Mouse (Mus musculus): ENCODE results near the gene Cadps. TPM values are rescaled to one million over a fixed set of nuclear protein-coding genes. Genes with fewer than 3 reads are reported as not detected.

Cadps gene
- polyA plus RNA-seq (2015; fragmentation: Nextera tagmentation; extraction: Ambion mirVana), result 0.41 and 0.57 TPM in 2 replicates

DNA sequence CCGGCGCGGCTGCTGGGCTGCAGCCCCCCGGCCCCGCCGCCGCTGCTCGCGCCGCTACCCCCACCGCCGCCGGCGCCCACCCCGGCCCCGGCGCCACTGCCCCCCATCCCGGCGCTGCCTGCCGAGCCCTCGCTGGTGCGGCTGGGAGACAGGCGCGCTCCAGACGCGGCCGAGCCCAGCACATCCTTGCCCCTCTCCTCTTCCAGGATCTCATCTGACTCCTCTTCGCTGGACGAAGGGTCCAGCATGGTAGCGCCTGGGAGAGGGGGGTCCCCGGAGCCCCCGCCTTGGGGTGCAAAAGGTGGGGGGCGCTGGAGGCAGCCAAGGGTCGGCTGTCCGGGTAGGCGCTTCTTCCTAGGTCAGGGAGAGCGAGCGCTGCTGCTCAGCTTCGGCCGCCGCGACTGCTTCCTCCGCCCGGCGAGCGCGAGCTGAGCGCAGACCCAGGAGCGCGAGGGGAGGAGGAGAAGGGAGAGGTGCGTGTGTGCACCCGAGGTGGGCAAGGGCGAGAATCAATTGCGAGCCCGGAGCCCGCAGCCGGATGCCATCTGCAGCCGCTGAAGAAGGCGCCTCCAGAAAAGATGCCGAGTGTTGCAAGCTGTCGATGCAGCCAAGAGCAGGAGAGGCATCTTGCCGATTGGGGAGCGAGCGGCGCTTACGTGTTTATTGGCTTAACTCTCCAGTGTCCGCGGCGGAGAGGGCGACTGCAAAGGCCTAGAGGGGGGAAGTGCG, at the start of gene Cadps:
Gene Cadps (minus strand): TSS at position 589 of the 729 bp plus-strand sequence.
- H3K9me3 ChIP-seq (ENCODE audit: control insufficient read depth, low read length), result no peaks in the 10 kb centered on the region
- under 1% methylated on average over 55 of the region's 71 CpGs for WGBS
- no peak for ATAC-seq (ENCODE audit: low read depth)
- peak within 1 kb of the TSS; percentile 75 for H3K4me2 ChIP-seq (ENCODE audit: low read depth, low read length)
- peaks cover 12% of the 10 kb centered on the region for H3K4me1 ChIP-seq (replicated peaks; ENCODE audit: control insufficient read depth, insufficient read depth, low read length)
- no peak within 1 kb of the TSS for H3K27ac ChIP-seq (ENCODE audit: low read length)
- H3K9ac ChIP-seq (ENCODE audit: low read length), result no peak within 1 kb of the TSS
- H3K36me3 ChIP-seq (ENCODE audit: control insufficient read depth, insufficient read depth, low read length), result no peaks in the 10 kb centered on the region
- H3K4me3 ChIP-seq (ENCODE audit: low read length), result peak within 1 kb of the TSS; percentile 46
- H3K27me3 ChIP-seq (ENCODE audit: control insufficient read depth, insufficient read depth, low read depth, low read length), result peaks cover 29% of the 10 kb centered on the region

DNA sequence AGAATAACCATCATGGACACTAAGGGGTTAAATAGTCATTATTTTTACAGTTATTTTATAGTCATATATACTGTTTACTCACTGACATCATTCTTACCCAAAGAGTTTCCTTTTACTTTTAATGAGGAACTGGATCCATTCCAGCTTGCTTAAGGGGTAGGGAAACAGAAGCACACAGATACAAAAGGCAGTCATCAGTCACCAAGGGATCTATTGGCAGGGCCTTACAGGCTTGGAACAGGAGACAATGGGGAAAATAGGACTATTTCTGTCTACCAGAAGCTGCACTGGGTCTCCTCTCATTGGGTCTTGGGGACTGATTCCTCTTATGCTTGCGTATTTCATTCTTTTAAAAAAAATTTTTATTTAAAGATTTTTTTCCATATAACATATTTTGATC, 46.7 kb upstream of the Cadps start:
- Histone ChIP-seq H3K4me1 (replicated peaks; ENCODE audit: control insufficient read depth, insufficient read depth, low read length) (no peaks in the 10 kb centered on the region), H3K4me3 (ENCODE audit: low read length) (no peak overlapping the region), H3K36me3 (ENCODE audit: control insufficient read depth, insufficient read depth, low read length) (no peaks in the 10 kb centered on the region), H3K27ac (ENCODE audit: low read length) (no peak overlapping the region), H3K9me3 (ENCODE audit: control insufficient read depth, low read length) (no peaks in the 10 kb centered on the region), H3K27me3 (ENCODE audit: control insufficient read depth, insufficient read depth, low read depth, low read length) (no peaks in the 10 kb centered on the region), H3K9ac (ENCODE audit: low read length) (no peak overlapping the region), H3K4me2 (ENCODE audit: low read depth, low read length) (no peak overlapping the region)
- 93% methylated on average over 1 of the region's 1 CpGs for WGBS
- ATAC-seq (ENCODE audit: low read depth), result no peak

- Histone ChIP-seq H3K4me3 (ENCODE audit: low read length) (no peak overlapping the region), H3K4me1 (replicated peaks; ENCODE audit: control insufficient read depth, insufficient read depth, low read length) (no peaks in the 10 kb centered on the region), H3K27ac (ENCODE audit: low read length) (no peak overlapping the region), H3K9me3 (ENCODE audit: control insufficient read depth, low read length) (no peaks in the 10 kb centered on the region), H3K4me2 (ENCODE audit: low read depth, low read length) (no peak overlapping the region), H3K9ac (ENCODE audit: low read length) (no peak overlapping the region), H3K36me3 (ENCODE audit: control insufficient read depth, insufficient read depth, low read length) (no peaks in the 10 kb centered on the region), H3K27me3 (ENCODE audit: control insufficient read depth, insufficient read depth, low read depth, low read length) (no peaks in the 10 kb centered on the region)
- ATAC-seq (ENCODE audit: low read depth), result no peak
- 45% methylated on average over 2 of the region's 2 CpGs for WGBS
Measured at GRCm38 (mm10) chr14:12865258-12865657, 42.4 kb upstream of the Cadps start.

- Histone ChIP-seq H3K27ac (ENCODE audit: low read length) (no peak overlapping the region), H3K4me3 (ENCODE audit: low read length) (no peak overlapping the region)
- no peak for ATAC-seq (ENCODE audit: low read depth)
Measured at GRCm38 (mm10) chr14:12843860-12844259, 21.0 kb upstream of the Cadps start.

DNA sequence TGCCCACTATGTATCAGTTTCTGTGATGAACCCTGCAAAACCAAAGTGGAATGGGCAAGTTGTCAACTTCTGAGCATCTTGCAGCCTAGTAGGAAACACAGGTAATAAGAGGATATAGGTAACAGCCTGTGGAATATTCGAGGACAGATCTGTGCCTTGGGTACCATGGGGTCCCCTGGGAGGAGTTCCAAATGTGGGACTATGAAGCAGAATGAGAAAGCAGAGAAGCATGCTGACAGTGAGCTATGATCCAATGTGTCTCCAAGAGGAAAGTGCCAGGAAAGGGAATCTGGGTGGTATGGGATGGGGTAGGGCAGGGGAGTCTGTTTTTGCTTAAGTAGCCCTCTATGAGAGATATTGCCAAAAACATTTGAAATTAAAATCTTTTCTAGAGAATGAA, 16.6 kb upstream of the Cadps start:
- 43% methylated on average over 1 of the region's 1 CpGs for WGBS
- no peak overlapping the region for H3K4me2 ChIP-seq (ENCODE audit: low read depth, low read length)
- H3K9me3 ChIP-seq (ENCODE audit: control insufficient read depth, low read length), result no peaks in the 10 kb centered on the region
- H3K27ac ChIP-seq (ENCODE audit: low read length), result no peak overlapping the region
- H3K36me3 ChIP-seq (ENCODE audit: control insufficient read depth, insufficient read depth, low read length), result no peaks in the 10 kb centered on the region
- no peak for ATAC-seq (ENCODE audit: low read depth)
- no peak overlapping the region for H3K4me3 ChIP-seq (ENCODE audit: low read length)
- no peaks in the 10 kb centered on the region for H3K27me3 ChIP-seq (ENCODE audit: control insufficient read depth, insufficient read depth, low read depth, low read length)
- H3K9ac ChIP-seq (ENCODE audit: low read length), result no peak overlapping the region
- H3K4me1 ChIP-seq (replicated peaks; ENCODE audit: control insufficient read depth, insufficient read depth, low read length), result no peaks in the 10 kb centered on the region

More at GRCm38 (mm10) chr14:12843860-12844259, 21.0 kb upstream of the Cadps start:
- H3K4me1 ChIP-seq (replicated peaks; ENCODE audit: control insufficient read depth, insufficient read depth, low read length), result no peaks in the 10 kb centered on the region
- H3K36me3 ChIP-seq (ENCODE audit: control insufficient read depth, insufficient read depth, low read length), result no peaks in the 10 kb centered on the region
- H3K9ac ChIP-seq (ENCODE audit: low read length), result no peak overlapping the region
- no peaks in the 10 kb centered on the region for H3K27me3 ChIP-seq (ENCODE audit: control insufficient read depth, insufficient read depth, low read depth, low read length)
- no peaks in the 10 kb centered on the region for H3K9me3 ChIP-seq (ENCODE audit: control insufficient read depth, low read length)
- no peak overlapping the region for H3K4me2 ChIP-seq (ENCODE audit: low read depth, low read length)

DNA sequence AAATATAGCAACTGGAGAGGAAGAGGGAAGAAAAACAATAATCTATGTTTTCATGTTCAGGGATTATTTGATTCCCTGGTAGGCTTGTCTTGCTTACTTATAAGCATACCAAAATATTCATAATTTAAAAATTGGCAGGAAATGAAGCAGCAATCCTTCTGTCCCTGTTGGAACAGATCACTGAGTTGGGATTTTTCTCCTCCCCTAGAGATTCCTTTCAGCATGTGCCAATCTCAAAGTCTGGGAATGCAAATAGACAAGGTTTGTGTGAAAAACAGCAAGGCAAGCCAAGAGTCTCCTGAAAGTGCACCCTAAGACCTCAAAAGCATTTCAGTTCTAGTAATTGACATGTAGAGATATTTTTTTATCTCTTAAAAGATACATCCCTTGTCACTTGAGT, 16.1 kb upstream of the Cadps start:
- Histone ChIP-seq H3K4me2 (ENCODE audit: low read depth, low read length) (no peak overlapping the region), H3K9me3 (ENCODE audit: control insufficient read depth, low read length) (no peaks in the 10 kb centered on the region), H3K27ac (ENCODE audit: low read length) (no peak overlapping the region), H3K36me3 (ENCODE audit: control insufficient read depth, insufficient read depth, low read length) (no peaks in the 10 kb centered on the region), H3K4me3 (ENCODE audit: low read length) (no peak overlapping the region), H3K9ac (ENCODE audit: low read length) (no peak overlapping the region), H3K4me1 (replicated peaks; ENCODE audit: control insufficient read depth, insufficient read depth, low read length) (no peaks in the 10 kb centered on the region), H3K27me3 (ENCODE audit: control insufficient read depth, insufficient read depth, low read depth, low read length) (no peaks in the 10 kb centered on the region)
- ATAC-seq (ENCODE audit: low read depth), result no peak

- Histone ChIP-seq H3K36me3 (ENCODE audit: control insufficient read depth, insufficient read depth, low read length) (no peaks in the 10 kb centered on the region), H3K27me3 (ENCODE audit: control insufficient read depth, insufficient read depth, low read depth, low read length) (no peaks in the 10 kb centered on the region), H3K4me1 (replicated peaks; ENCODE audit: control insufficient read depth, insufficient read depth, low read length) (no peaks in the 10 kb centered on the region), H3K9ac (ENCODE audit: low read length) (no peak overlapping the region), H3K9me3 (ENCODE audit: control insufficient read depth, low read length) (no peaks in the 10 kb centered on the region), H3K4me2 (ENCODE audit: low read depth, low read length) (no peak overlapping the region), H3K4me3 (ENCODE audit: low read length) (no peak overlapping the region), H3K27ac (ENCODE audit: low read length) (no peak overlapping the region)
- ATAC-seq (ENCODE audit: low read depth), result no peak
Measured at GRCm38 (mm10) chr14:12838323-12838722, 15.4 kb upstream of the Cadps start.

- Histone ChIP-seq H3K9ac (ENCODE audit: low read length) (no peak overlapping the region), H3K27ac (ENCODE audit: low read length) (no peak overlapping the region), H3K36me3 (ENCODE audit: control insufficient read depth, insufficient read depth, low read length) (no peaks in the 10 kb centered on the region), H3K4me3 (ENCODE audit: low read length) (no peak overlapping the region), H3K4me1 (replicated peaks; ENCODE audit: control insufficient read depth, insufficient read depth, low read length) (no peaks in the 10 kb centered on the region), H3K27me3 (ENCODE audit: control insufficient read depth, insufficient read depth, low read depth, low read length) (no peaks in the 10 kb centered on the region), H3K9me3 (ENCODE audit: control insufficient read depth, low read length) (no peaks in the 10 kb centered on the region), H3K4me2 (ENCODE audit: low read depth, low read length) (no peak overlapping the region)
- 30% methylated on average over 1 of the region's 1 CpGs for WGBS
- no peak for ATAC-seq (ENCODE audit: low read depth)
Measured at GRCm38 (mm10) chr14:12837902-12838301, 15.0 kb upstream of the Cadps start.

DNA sequence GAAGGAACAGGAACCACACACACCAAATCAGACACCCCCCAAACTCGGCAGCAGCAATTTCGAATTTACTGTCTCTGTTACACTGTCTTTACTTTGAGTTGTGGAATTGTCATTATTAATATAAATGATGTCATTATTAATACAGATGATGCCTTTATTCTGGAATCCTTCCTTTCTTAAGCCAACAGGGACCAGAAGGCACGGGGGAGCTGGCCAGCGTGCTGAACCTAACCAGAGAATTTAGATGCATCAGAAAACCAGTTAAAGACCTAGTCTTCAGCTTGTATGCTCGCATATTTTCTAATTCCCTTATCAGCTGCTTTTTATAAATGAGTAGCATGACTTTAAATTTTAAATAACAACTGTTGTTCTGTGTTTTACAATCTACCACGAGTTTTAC, 902 bp upstream of the Cadps start:
- Histone ChIP-seq H3K4me2 (ENCODE audit: low read depth, low read length) (no peak overlapping the region), H3K9ac (ENCODE audit: low read length) (no peak overlapping the region), H3K4me3 (ENCODE audit: low read length) (no peak overlapping the region), H3K4me1 (replicated peaks; ENCODE audit: control insufficient read depth, insufficient read depth, low read length) (peaks cover 12% of the 10 kb centered on the region), H3K27me3 (ENCODE audit: control insufficient read depth, insufficient read depth, low read depth, low read length) (peaks cover 29% of the 10 kb centered on the region), H3K9me3 (ENCODE audit: control insufficient read depth, low read length) (no peaks in the 10 kb centered on the region), H3K36me3 (ENCODE audit: control insufficient read depth, insufficient read depth, low read length) (no peaks in the 10 kb centered on the region), H3K27ac (ENCODE audit: low read length) (no peak overlapping the region)
- ATAC-seq (ENCODE audit: low read depth), result no peak
- 12% methylated on average over 6 of the region's 6 CpGs for WGBS
